Mouse (Mus musculus): ENCODE data around the gene Lpar5. TPM values are rescaled to one million over a fixed set of nuclear protein-coding genes. Genes with fewer than 3 reads are reported as not detected.

The Lpar5 gene
- polyA plus RNA-seq, 1 experiment: not detected

DNA sequence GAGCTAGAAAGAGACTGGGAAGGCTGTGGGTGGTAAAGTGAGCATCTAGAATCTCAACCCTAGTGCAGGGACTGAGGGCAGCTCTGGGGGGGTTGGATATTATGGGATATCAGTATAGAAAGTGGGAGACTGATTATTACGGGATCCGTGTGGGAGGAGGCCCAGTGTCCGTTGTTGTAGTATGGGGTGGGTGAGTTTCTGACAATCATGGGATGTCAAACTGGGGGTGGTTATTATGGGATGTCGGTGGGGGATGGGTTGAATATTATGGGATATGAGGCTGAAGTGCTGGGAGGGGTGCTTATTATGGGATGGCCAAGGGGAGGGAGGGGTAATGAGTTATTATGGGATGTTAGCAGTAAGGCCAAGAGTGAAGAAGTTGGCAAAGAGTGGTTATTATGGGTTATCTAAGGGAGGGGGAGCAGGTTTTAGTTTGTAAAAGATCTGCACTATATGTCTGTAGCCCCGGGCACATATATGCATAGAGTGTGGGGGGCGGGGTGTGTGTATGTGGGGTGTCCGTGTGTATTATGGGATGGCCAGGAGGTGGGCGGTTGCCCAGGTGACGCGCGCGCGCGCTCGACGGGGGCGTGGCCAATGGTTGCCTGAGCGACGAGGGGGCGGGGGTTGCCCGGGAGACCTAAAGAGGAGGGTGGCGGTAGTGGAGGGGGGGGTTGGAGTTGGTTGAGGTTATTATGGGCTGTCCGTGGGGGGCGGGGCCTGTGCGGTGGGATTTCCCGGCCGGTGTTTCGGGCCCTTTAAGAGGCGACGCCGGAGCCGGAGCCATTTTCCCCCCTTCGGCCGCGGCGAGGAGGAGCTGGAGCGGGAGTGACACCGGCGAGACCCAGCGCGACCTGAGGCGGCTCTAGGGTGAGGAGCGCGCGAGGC, 27.9 kb downstream of the Lpar5 start, which contains the start of gene Chd4:
Chd4 (plus strand) TSS at position 591 of the 888 bp plus-strand sequence.
- no peaks in the 10 kb centered on the region for H3K27me3 ChIP-seq (ENCODE audit: control insufficient read depth, insufficient read depth, insufficient read length)
- H3K4me3 ChIP-seq (ENCODE audit: insufficient read depth, poor library complexity, severe bottlenecking): peak within 1 kb of the TSS; percentile 92
- H3K79me3 ChIP-seq (ENCODE audit: low read depth): peaks cover 38% of the 10 kb centered on the region
- TF ChIP-seq MYOD1 (IDR thresholded peaks at IDR 0.05; ENCODE audit: control insufficient read depth, insufficient read length, low read depth) (no peak), CTCF (IDR thresholded peaks at IDR 0.05; ENCODE audit: control insufficient read depth, insufficient read depth, insufficient read length) (no peak), MYOG (IDR thresholded peaks at IDR 0.05; ENCODE audit: control insufficient read depth, extremely low read depth, insufficient read length) (no peak), USF1 (IDR thresholded peaks at IDR 0.05; ENCODE audit: low read depth) (no peak), CEBPB (IDR thresholded peaks at IDR 0.05; ENCODE audit: low read depth) (no peak), MAX (IDR thresholded peaks at IDR 0.05) (no peak), FOSL1 (IDR thresholded peaks at IDR 0.05; ENCODE audit: insufficient read depth, low read length, poor library complexity, severe bottlenecking) (no peak)
- peaks cover 21% of the 10 kb centered on the region for H3K36me3 ChIP-seq (ENCODE audit: control insufficient read depth, insufficient read depth)
- peak within 1 kb of the TSS; percentile 83 for H3ac ChIP-seq (ENCODE audit: control insufficient read depth, insufficient read length, low read depth)
- H3K79me2 ChIP-seq (ENCODE audit: control insufficient read depth, insufficient read depth): peaks cover 44% of the 10 kb centered on the region

DNA sequence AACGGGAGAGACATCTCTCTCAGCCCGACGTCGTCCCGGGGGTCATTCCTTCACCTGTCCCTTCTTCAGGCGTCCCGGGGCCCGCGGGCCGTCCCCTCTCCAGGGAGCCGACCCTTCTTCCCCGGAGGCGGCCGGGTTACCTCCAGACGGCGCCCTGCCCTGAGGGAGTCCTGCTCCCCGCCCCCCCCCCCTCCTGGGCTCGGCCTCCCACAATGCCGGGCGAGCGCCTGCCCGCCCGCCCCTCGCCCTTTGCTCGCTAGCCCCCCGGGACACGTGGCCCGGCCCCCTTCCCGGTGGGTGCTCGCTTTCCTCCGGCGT, 28.5 kb downstream of the Lpar5 start:
- no peaks in the 10 kb centered on the region for H3K27me3 ChIP-seq (ENCODE audit: control insufficient read depth, insufficient read depth, insufficient read length)
- peak overlapping the region; percentile 92 for H3K4me3 ChIP-seq (ENCODE audit: insufficient read depth, poor library complexity, severe bottlenecking)
- TF ChIP-seq CEBPB (IDR thresholded peaks at IDR 0.05; ENCODE audit: low read depth) (no peak), MAX (IDR thresholded peaks at IDR 0.05) (no peak), CTCF (IDR thresholded peaks at IDR 0.05; ENCODE audit: control insufficient read depth, insufficient read depth, insufficient read length) (no peak), USF1 (IDR thresholded peaks at IDR 0.05; ENCODE audit: low read depth) (no peak), FOSL1 (IDR thresholded peaks at IDR 0.05; ENCODE audit: insufficient read depth, low read length, poor library complexity, severe bottlenecking) (no peak), MYOG (IDR thresholded peaks at IDR 0.05; ENCODE audit: control insufficient read depth, extremely low read depth, insufficient read length) (no peak), MYOD1 (IDR thresholded peaks at IDR 0.05; ENCODE audit: control insufficient read depth, insufficient read length, low read depth) (no peak)
- H3K79me2 ChIP-seq (ENCODE audit: control insufficient read depth, insufficient read depth): peaks cover 50% of the 10 kb centered on the region
- peaks cover 27% of the 10 kb centered on the region for H3K36me3 ChIP-seq (ENCODE audit: control insufficient read depth, insufficient read depth)
- H3K79me3 ChIP-seq (ENCODE audit: low read depth): peaks cover 43% of the 10 kb centered on the region
- peak overlapping the region; percentile 83 for H3ac ChIP-seq (ENCODE audit: control insufficient read depth, insufficient read length, low read depth)

DNA sequence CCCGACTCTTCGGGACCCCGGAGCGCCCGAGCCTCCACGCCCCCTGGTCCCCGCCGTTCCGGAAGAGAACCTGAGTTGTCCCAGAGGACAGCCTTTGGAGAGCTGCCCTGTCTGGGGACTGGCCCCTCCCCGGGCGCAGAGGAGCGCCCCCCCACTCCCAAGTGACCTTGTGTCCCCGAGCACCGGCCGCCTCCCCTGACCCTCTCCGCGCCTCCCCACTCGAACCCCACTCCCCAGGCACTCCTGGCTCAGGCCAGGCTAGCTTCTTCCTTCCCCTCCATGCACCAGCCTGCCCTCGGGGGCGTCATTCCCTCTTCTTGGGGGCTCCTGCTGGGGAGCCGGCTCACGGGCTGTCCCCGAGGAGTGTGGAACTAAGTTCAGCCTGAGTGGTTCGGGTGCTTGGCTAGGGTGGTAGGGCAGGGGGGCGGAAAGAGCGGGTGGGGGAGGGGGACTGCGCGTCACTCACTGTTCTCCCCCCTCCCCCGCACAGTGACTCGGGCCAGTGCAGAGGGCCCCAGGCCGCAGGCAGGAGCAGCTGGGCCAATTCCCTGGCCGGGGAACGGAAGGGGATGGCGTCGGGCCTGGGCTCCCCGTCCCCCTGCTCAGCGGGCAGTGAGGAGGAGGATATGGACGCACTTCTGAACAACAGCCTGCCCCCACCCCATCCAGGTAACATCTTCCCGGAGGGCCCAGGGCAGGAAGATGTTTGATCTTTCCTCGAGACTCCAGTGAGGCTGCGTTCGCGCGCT, 29.1 kb downstream of the Lpar5 start:
- peaks cover 47% of the 10 kb centered on the region for H3K79me3 ChIP-seq (ENCODE audit: low read depth)
- H3K4me3 ChIP-seq (ENCODE audit: insufficient read depth, poor library complexity, severe bottlenecking): peak overlapping the region; percentile 92
- TF ChIP-seq MAX (IDR thresholded peaks at IDR 0.05): no peak
- TF ChIP-seq FOSL1 (IDR thresholded peaks at IDR 0.05; ENCODE audit: insufficient read depth, low read length, poor library complexity, severe bottlenecking): no peak
- TF ChIP-seq MYOG (IDR thresholded peaks at IDR 0.05; ENCODE audit: control insufficient read depth, extremely low read depth, insufficient read length): no peak
- no peak for TF ChIP-seq CEBPB (IDR thresholded peaks at IDR 0.05; ENCODE audit: low read depth)
- no peak for TF ChIP-seq USF1 (IDR thresholded peaks at IDR 0.05; ENCODE audit: low read depth)
- TF ChIP-seq MYOD1 (IDR thresholded peaks at IDR 0.05; ENCODE audit: control insufficient read depth, insufficient read length, low read depth): no peak
- TF ChIP-seq CTCF (IDR thresholded peaks at IDR 0.05; ENCODE audit: control insufficient read depth, insufficient read depth, insufficient read length): no peak
- peaks cover 33% of the 10 kb centered on the region for H3K36me3 ChIP-seq (ENCODE audit: control insufficient read depth, insufficient read depth)
- H3ac ChIP-seq (ENCODE audit: control insufficient read depth, insufficient read length, low read depth): peak overlapping the region; percentile 83
- peaks cover 55% of the 10 kb centered on the region for H3K79me2 ChIP-seq (ENCODE audit: control insufficient read depth, insufficient read depth)
- H3K27me3 ChIP-seq (ENCODE audit: control insufficient read depth, insufficient read depth, insufficient read length): no peaks in the 10 kb centered on the region

DNA sequence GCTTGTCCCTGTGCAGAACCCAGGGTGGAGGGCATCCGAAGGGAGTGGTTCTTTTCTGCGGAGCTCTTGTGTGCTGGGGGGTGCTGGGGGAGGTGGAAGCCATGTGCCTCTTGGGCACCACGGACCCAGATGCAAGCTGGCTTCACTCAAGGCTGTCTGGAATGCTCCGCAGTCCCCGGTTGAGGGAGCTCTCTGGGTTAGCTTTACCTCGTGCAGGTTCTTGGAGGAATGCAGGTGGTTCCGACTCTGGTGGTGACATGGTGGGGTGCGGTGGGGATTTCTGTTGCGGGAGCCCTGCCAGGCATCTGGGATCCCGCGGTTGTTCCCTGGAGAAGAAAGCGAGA, 29.6 kb downstream of the Lpar5 start:
- Histone ChIP-seq H3K27me3 (ENCODE audit: control insufficient read depth, insufficient read depth, insufficient read length) (no peaks in the 10 kb centered on the region), H3K79me2 (ENCODE audit: control insufficient read depth, insufficient read depth) (peaks cover 60% of the 10 kb centered on the region), H3K4me3 (ENCODE audit: insufficient read depth, poor library complexity, severe bottlenecking) (peak overlapping the region; percentile 92), H3K36me3 (ENCODE audit: control insufficient read depth, insufficient read depth) (peaks cover 38% of the 10 kb centered on the region), H3K79me3 (ENCODE audit: low read depth) (peaks cover 47% of the 10 kb centered on the region), H3ac (ENCODE audit: control insufficient read depth, insufficient read length, low read depth) (peak overlapping the region; percentile 83)
- no peak for TF ChIP-seq MYOG (IDR thresholded peaks at IDR 0.05; ENCODE audit: control insufficient read depth, extremely low read depth, insufficient read length)
- no peak for TF ChIP-seq MYOD1 (IDR thresholded peaks at IDR 0.05; ENCODE audit: control insufficient read depth, insufficient read length, low read depth)
- TF ChIP-seq CTCF (IDR thresholded peaks at IDR 0.05; ENCODE audit: control insufficient read depth, insufficient read depth, insufficient read length): no peak
- TF ChIP-seq CEBPB (IDR thresholded peaks at IDR 0.05; ENCODE audit: low read depth): no peak
- no peak for TF ChIP-seq FOSL1 (IDR thresholded peaks at IDR 0.05; ENCODE audit: insufficient read depth, low read length, poor library complexity, severe bottlenecking)
- TF ChIP-seq USF1 (IDR thresholded peaks at IDR 0.05; ENCODE audit: low read depth): no peak
- TF ChIP-seq MAX (IDR thresholded peaks at IDR 0.05): no peak

DNA sequence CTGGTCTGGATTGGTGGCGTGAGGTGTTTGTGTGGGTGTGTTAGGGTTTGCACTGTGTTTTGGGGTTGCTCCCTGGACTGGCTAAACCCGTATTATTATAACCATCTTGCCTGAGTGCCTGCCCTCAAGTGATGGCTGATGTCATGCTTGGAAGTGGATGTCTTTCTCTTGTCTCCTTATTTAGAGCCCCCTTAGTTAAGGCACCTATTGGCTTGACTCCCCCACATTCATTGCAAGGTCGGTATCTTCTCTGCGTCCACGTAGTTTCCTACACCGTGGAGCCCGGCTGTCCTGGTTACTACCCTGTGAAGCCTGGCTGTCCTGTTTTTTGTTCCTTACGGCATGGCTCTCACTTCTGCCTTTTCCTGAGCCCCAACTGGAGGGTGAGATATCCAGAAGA, 30.2 kb downstream of the Lpar5 start:
- Histone ChIP-seq H3K36me3 (ENCODE audit: control insufficient read depth, insufficient read depth) (peaks cover 45% of the 10 kb centered on the region), H3K4me3 (ENCODE audit: insufficient read depth, poor library complexity, severe bottlenecking) (peak overlapping the region; percentile 92), H3K27me3 (ENCODE audit: control insufficient read depth, insufficient read depth, insufficient read length) (no peaks in the 10 kb centered on the region), H3K79me2 (ENCODE audit: control insufficient read depth, insufficient read depth) (peaks cover 67% of the 10 kb centered on the region), H3ac (ENCODE audit: control insufficient read depth, insufficient read length, low read depth) (peak overlapping the region; percentile 83), H3K79me3 (ENCODE audit: low read depth) (peaks cover 47% of the 10 kb centered on the region)
- no peak for TF ChIP-seq MAX (IDR thresholded peaks at IDR 0.05)
- no peak for TF ChIP-seq USF1 (IDR thresholded peaks at IDR 0.05; ENCODE audit: low read depth)
- TF ChIP-seq FOSL1 (IDR thresholded peaks at IDR 0.05; ENCODE audit: insufficient read depth, low read length, poor library complexity, severe bottlenecking): no peak
- no peak for TF ChIP-seq CTCF (IDR thresholded peaks at IDR 0.05; ENCODE audit: control insufficient read depth, insufficient read depth, insufficient read length)
- TF ChIP-seq MYOG (IDR thresholded peaks at IDR 0.05; ENCODE audit: control insufficient read depth, extremely low read depth, insufficient read length): no peak
- TF ChIP-seq CEBPB (IDR thresholded peaks at IDR 0.05; ENCODE audit: low read depth): no peak
- TF ChIP-seq MYOD1 (IDR thresholded peaks at IDR 0.05; ENCODE audit: control insufficient read depth, insufficient read length, low read depth): no peak
